Mouse (Mus musculus) layer of hippocampus, postnatal 10 days (tissue): ENCODE measurements around the gene Tspan5. TPM values are rescaled to one million over a fixed set of nuclear protein-coding genes. Genes with fewer than 3 reads are reported as not detected.

ENCODE experiments used
- DNase-seq, 2 experiments: peaks; one replicate each; pipeline ENCODE4 v3.0.0; 2021; ENCODE audit warnings: low spot score in 2 of 2
- long read RNA-seq: library from polyadenylated mRNA; stranded (forward); transcript quantifications from one replicate; pipeline ENCODE4 v2.0.0, GENCODE M21; 2023
- total RNA-seq, 2 experiments: library from RNA; stranded (reverse); gene quantifications; 2 replicates each; pipeline ENCODE4 v1.2.3; 2021

The Tspan5 gene
- total RNA-seq = 100 to 1,000 TPM; 149 to 163 TPM
- long read RNA-seq, full-length matches to known transcripts = 103 of 137 reads
- long read RNA-seq, partial matches to known transcripts = 2 of 137 reads
- long read RNA-seq, other reads (novel, unspliced or antisense) = 32 of 137 reads

GRCm38 (mm10) chr3:138741649-138742565, at the start of gene Tspan5:
Tspan5 (plus strand) TSS chr3:138742195.
- DNase-seq = peak; percentile 76 to 86

DNA sequence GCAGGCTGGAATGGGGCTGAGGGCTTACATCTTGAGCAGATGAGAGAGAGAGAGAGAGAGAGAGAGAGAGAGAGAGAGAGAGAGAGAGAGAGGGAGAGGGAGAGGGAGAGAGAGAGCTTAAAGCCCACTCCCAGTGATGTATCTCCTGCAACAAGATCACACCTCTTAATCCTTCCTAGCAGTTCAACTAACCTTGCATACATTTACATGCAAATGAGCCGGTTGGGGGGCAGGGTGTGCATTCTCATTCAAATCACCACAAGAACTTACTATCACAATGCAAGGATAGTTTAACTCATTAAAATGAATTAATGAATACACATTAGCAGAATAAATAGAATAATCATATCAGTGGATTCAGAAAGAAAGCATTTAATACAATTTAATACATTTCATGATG, 49.7 kb upstream of the Tspan5 start:
- DNase-seq = no peak

GRCm38 (mm10) chr3:138703399-138703798, 38.6 kb upstream of the Tspan5 start:
- no peak for DNase-seq

- DNase-seq = no peak
Observed at GRCm38 (mm10) chr3:138704469-138704868, 37.5 kb upstream of the Tspan5 start.

GRCm38 (mm10) chr3:138705875-138706274, 36.1 kb upstream of the Tspan5 start:
- no peak for DNase-seq

- no peak for DNase-seq
Observed at GRCm38 (mm10) chr3:138709183-138709582, 32.8 kb upstream of the Tspan5 start.

- no peak for DNase-seq
Observed at GRCm38 (mm10) chr3:138711971-138712370, 30.0 kb upstream of the Tspan5 start.

DNA sequence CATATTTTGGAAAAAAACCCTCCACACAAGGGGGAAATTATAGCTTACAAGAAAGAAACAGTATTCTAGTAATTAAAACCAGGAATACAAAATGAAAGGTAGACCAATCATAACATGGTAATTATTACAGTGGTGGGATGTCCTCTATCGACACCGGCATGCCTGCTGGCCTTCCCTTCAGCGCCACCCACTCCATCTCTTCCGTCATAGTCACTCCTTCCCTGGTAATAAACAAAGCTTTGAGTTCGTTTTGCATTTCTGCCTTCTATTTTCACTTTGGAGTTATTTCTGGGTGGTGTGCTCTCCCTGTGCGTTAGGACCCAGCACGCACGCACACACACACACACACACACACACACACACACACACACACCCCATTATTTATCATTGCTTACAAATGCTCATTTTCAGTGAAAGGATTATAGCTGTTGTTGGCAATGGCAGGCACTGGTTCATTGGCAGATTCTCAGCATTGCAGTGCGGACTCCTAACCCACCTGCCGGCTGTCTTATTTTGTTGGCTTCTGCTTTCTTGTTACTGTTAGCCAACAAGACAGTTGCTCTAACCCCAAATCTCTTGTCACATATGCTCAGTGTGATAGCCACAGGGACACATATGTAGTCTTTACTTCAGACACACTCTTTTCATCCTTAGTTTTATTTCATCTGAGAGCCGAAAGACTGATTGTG, 29.4 kb upstream of the Tspan5 start:
- peak; percentile 12 to 24 for DNase-seq

DNA sequence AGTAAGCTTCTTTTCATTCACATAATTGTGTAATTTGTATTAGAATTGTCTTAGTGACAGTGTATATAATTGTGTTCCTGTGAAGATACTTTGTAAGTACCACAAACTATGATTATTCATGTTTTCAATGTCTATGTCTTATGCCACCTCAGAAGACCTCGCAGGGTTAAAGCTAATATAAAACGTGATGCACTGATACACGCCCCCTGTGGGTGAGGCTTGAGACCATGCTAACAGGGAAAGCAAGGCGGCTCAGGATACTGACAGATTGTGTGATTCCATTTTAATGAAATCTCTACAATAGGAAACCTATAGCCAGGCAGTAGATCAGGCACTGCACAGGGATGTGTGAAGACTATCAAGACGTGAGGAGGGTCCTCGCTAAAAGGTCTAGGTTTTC, 28.9 kb upstream of the Tspan5 start:
- peak; percentile 26 to 31 for DNase-seq

GRCm38 (mm10) chr3:138714788-138715187, 27.2 kb upstream of the Tspan5 start:
- no peak for DNase-seq

DNA sequence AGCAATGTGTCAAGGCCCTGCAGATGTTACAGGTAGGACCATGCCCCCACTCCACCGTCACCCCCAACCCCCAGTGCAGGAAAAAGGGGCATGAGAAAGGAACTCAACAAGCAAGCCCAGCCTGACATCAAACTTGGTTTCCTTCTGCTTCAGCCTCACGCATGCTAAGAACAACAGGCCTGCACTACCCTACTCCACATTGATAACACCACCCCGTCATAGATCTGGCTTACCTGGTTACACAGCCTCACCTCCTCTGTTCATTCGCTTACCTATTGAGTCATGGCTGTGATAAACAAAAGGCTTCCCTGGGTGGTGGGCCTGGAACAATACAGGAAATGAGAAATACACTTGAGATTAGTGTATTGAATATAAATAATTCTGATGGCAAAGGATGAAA, 26.8 kb upstream of the Tspan5 start:
- DNase-seq = no peak

- DNase-seq = no peak
Observed at GRCm38 (mm10) chr3:138717040-138717439, 25.0 kb upstream of the Tspan5 start.

GRCm38 (mm10) chr3:138722152-138722551, 19.8 kb upstream of the Tspan5 start:
- peak in 1 of 2 experiments; percentile 13 for DNase-seq

DNA sequence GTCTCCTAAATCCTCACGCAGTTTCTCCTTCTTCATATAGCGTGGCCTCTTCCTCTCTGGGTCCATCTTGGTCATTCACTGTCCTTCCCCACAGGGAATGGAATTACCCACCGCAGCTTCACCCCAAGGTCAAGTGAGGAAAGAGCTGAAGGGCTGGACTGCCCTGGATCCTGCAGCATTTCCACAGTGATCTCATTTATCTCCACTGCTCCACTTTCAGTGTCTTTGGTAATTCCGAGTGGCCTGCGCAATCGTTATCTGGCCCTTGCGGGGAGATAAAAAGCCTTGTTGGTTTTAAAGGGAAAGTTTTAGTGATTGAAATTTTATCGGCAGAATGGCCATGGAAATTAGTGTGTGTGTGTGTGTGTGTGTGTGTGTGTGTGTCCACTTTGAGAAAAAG, 14.4 kb upstream of the Tspan5 start:
- DNase-seq = no peak

- DNase-seq = no peak
Observed at GRCm38 (mm10) chr3:138728840-138729239, 13.2 kb upstream of the Tspan5 start.

DNA sequence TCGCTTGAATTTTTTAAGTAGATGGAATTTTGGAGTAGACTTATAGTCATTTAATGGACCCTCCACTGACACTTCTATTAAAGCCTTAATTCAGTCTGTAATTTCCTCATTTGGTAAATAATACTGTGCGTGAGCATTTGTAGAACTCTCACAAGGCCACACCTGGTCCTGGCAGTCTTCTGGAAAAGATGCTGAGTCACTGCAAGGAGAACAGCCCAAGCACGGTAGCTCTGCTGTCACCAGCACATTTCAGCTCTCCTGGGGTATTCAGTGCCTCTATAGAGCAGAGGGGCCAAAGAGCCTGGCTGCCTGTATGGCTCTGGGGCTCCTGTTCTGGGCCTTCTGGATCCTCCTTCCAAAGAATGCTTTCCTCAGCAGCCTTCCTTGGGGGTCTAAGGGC, 11.2 kb upstream of the Tspan5 start:
- DNase-seq = no peak

DNA sequence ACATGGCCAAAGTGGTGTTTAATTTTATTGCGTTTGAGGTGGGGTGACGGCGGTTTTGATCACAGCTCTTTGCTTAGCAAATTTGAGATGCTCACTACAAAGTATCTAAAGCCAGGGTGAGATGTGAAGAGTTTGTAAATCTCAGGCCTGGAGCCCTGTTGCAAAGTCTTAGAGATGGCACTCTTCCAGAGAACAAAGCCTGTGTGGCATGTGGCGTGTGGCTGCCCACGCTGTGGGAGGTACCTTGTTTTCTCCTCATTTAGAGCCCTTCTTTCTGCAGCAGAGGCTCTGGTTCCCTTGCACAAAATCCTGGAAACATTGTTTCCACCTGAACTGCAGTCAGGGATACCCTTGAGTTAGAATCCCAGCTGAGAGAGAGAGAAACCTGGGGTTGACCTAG, 6.2 kb upstream of the Tspan5 start:
- no peak for DNase-seq

- no peak for DNase-seq
Observed at GRCm38 (mm10) chr3:138739150-138739700, 2.8 kb upstream of the Tspan5 start.

GRCm38 (mm10) chr3:138740291-138740690, 1.7 kb upstream of the Tspan5 start:
- no peak for DNase-seq

DNA sequence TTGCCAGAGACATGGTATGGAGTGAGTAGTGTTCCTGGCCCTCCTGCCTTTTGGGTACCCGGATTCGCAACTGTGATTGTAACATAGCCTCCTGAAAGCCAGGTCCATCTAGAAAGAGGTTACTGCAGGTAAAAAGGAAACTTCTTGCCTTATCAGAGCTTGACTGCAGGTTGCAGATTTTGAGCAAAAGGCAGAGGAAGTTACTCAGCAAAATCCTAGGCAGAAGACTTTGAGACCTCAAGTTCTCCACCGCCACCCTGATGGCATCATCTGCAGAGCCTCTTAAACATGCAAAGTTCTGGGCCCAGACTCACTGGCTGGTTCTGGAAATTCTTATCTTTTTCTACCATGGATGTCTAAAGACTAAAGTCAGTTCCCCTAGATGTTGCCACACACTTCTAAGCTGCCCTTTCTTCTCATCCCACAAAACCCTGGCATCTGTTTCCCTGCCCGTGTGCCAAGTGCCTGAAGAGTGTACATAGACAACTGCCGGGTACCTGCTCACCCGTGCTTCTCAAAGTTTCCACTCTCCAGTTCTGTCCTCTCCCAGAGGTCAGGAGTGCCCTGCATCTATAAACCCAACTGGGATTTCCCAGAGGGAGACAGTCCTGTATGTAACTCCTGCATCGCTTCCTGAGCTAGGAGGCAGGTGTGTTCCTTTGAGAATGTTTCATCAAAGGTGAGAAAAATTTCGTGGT, 1.0 kb upstream of the Tspan5 start:
- no peak for DNase-seq

GRCm38 (mm10) chr3:138742566-138742930, 553 bp downstream of the Tspan5 start:
- peak; percentile 40 to 56 for DNase-seq
